Mouse (Mus musculus) heart, postnatal 0 days (tissue): ENCODE measurements around the gene Sash3.

Experiments used
- CTCF ChIP-seq: IDR thresholded peaks from 2 replicates; pipeline ENCODE4 v1.5.1; 2016; ENCODE audit warnings: antibody characterized with exemption, control low read depth, low read depth
- EP300 ChIP-seq: IDR thresholded peaks from 2 replicates; pipeline ENCODE4 v1.6.1; 2016; ENCODE audit warnings: antibody characterized with exemption, low read depth

DNA sequence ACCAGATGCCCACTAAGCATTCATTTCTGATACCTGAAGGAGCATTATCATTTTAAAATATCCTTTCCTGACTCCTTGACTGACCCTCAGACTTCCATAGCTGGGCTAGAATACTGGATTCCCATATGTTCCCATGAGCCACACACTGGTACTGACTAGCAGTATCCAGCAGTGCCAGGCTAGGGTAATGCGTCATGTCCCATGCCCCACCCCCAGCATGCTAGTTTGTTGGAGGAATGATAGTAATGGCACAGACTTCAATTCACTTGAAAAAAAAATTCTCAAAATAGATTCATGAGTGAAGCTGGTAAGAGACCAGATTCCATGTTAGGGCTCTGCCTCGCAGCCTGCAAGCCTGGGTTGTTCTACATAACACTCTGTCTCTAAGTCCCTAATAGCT is 52.8 kb downstream of the Sash3 start:
- no peak for TF ChIP-seq CTCF
- TF ChIP-seq EP300, result no peak
